Mouse (Mus musculus): ENCODE results near the gene Parp8. TPM values are rescaled to one million over a fixed set of nuclear protein-coding genes. Genes with fewer than 3 reads are reported as not detected.
"Not testable (repeated sequence)": the region's sequence is repeated elsewhere in the genome, so short reads cannot be mapped to it uniquely, and the experiment has no call there.

Gene Parp8
- total RNA-seq, 2 experiments from 2014 or later, result 30.1 to 31.2 TPM

DNA sequence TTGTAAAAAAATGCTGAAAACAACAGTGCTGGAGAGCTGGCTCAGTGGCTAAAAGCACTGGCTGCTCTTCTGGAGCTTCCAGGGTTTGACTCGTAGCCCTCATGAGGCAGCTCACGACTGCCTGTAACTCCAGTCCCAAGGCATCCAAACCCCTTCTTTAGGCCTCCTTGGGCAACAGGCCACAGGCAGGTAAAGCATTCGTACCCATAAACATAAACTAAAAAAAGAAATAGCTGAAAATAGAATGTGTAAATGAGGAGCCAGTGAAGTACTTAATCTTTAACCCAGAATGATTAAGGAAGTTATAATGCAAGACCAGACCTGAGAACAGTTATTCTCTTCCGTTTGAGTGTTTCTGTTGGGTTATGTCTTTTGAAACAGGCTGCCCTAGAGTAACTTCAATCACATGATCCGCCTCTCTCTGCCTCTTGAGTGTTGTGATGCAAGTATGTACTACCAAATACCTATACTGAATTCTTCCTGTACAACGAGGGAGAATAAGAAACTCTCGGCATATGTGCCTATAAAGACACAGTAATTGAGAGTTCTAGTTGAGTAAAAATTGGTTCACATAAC lies 53.2 kb downstream of the Parp8 start:
- DNase-seq (ENCODE audit: low spot score in 2 of 2), result no peak
- intact Hi-C loops (cut with DNase I), result no loop called here

DNA sequence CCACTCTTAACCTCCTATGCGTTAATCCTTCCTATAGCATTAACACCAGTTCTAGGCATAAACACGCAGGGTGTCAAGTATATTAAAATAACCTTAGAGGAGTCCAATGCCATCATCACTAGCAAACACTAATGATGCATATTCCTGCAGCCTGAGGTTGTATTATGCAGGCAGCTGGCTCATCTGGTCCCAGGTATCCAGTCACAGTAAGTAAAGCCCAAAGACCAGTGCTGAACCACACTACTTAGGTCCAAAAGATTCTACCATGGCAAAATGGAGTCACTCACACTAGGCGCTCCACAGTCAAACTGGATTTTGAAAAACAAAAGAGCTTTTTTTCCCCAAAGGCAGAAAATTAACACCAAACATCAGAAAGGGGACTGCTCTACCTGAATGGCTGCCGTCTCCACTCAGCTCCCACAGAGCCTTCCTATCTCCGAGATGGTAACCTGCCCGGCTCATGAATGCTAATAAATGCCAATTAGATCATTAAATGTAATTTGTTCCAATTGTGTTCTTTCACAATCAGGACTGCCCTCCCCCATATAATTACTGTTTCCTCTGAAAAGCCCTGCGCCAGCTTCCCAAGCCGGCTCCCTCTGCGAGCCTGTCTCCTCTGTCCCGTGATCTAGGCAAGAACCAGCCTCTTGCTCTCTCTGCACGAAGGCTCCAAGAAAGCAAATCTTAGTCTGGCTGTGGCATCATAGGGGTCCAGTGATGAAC lies 54.5 kb downstream of the Parp8 start:
- DNase-seq (ENCODE audit: low spot score in 2 of 2), result no peak
- intact Hi-C loops (cut with DNase I), result no loop called here

DNA sequence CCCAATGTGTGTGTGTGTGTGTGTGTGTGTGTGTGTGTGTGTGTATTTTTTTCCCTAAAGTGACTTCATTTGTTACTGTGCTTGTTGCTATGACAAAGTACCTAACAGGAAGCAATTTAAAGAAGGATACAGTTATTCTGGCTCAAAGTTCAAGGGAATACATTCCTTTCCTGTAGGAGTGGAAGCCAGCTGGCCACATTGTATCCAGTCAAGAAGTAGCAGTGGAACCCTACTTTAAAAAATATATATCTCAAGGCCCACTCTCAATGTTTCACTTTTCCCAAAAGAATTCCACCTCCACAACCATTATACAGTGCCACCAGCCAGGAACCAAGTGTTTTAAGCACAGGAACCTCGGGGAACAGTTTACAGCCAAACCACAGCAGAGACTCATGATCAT lies 55.7 kb downstream of the Parp8 start:
- no peak for DNase-seq (ENCODE audit: low spot score in 2 of 2)
- intact Hi-C loops (cut with DNase I), result no loop called here

DNA sequence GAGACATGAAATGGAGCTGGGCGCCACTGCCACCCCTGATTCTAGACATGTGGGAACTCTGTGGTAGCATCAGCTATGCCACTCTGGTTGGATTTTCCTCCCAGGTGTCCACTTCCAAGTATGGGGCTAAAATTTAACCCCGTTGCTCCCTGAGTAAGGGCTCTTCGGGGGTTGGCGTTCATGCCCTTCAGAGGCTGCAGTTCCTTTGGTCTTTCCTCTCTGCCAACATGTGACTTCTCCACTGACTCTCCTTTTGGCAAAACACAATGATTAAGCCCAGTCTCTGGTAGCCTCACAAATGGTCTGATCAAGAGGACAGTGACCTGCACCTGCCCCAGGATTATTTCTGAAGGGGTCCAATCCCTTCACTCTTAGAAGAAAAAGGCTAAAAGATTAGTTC lies 56.4 kb downstream of the Parp8 start:
- no peak for DNase-seq (ENCODE audit: low spot score in 2 of 2)
- intact Hi-C loops (cut with DNase I), result no loop called here

DNA sequence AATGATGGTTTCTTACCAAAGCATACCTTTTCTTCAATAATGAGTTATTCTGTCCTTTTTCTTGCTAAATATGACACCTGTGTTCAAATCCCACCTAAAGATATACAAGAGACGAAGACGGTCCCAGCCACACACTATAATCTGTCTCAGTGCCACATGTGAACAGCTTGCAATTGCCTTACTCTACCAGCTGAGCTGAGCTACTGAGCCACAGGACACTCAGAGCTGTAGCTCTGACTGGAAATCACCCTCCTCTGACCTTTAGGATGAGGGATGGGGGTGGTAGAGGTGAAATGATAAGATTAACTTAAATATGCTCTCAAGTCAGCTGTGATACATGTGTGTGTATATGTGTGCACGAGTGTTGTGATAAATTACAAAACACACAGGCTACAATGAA lies 57.9 kb downstream of the Parp8 start:
- DNase-seq (ENCODE audit: low spot score in 2 of 2), result no peak
- intact Hi-C loops (cut with DNase I), result no loop called here

DNA sequence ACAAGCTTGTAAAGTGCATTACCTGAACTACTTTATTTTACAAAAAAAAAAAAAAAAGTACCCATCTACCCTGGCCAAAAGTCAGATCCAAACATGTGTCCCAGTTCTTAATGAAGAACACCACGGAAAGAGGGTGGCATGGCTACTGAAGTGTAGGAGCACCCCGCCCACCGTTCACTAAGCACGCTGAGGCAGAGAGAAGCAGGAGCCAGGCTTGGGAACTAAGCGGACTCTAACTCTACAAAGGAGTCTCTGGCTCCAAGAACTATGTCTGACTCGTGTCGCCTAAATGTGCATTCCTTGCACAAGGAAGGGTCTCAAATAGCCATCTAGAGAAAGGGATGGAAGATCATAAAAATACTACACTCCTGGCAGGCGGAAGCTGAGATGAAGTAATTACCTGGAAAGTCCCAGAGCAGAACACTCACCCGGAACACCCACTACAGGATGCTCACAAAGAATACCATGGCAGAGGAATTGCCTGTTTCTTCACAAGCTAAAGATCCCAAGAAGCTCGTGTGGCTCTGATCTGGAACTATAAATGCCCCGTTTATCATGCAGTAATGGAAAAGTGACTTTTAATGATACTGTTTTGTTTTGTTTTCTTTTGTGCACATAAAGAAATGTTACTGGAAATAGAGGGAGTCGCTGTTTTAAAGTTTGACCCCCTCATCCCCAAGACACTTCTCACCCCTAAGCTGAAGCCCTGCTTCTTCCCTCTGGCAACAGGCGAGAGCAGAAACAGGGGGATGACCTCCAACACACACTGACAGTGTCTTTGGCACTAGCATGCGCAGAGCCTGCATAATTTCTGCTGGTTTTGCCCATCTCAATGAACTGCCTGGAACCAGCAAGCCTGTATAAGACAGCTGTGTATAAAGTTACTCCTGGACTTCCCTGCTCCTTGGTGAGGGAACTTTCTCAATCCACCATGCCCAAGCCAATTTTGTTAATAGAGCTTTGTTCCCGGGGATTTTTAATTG lies 62.6 kb downstream of the Parp8 start:
- DNase-seq (ENCODE audit: low spot score in 2 of 2), result no peak
- intact Hi-C loops (cut with DNase I), result no loop called here

DNA sequence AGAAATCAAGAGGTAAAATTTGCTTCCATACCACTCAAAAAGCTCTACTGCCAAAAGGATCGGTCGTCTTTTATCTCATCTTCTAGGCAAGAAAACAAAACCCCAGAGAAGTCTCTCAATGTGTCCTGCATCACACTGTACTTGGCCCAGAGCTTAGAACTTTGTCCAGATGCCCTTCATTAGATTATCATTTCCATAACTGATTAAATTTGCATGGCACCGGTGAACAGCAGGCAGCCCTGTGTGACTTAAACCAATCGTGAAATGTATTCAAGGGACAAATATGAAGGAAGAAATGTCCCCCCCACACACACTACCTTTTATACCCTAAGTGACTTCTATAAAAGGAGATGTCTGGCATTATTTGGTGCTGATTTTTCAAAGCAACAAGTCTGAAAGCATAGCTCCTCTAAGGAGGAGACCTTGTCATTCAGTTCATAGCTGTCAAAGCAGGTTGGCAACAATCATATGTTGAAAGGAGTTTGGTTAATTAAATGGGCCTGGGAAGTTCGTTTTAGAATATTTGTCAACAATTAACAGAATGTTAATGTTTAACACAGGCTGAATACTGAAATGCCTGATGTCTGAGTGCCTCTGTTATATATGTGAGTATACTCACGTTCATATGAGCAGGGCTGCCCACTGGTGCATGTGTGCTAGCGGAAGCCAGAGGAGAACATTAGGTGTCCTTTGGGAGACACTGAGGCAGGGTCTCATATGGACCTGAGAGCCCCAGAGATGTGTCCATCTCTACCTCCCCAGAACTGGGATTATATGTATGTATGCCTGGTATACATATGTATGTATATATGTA lies 66.4 kb downstream of the Parp8 start:
- intact Hi-C loops (cut with DNase I), result no loop called here
- DNase-seq (ENCODE audit: low spot score in 2 of 2), result no peak

DNA sequence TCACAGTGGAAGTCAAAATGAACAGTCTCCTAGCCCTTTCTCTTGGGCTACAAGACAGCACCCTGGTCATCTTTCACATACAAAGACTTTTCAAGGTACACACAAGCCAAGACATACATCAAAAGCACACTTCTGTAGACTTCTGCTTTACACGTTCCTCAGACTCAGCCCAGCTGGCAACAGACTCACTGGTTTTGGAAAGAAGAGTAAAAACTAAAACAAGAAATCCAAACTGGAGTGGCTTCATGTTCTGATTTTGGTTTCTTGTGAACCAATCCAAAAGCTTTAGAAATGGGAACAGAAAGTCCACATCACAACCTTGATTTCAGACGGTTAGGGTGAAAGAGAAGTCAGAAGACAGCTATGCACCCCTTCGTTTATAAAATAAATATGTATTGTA lies 67.8 kb downstream of the Parp8 start:
- intact Hi-C loops (cut with DNase I), result no loop called here
- DNase-seq (ENCODE audit: low spot score in 2 of 2), result no peak

DNA sequence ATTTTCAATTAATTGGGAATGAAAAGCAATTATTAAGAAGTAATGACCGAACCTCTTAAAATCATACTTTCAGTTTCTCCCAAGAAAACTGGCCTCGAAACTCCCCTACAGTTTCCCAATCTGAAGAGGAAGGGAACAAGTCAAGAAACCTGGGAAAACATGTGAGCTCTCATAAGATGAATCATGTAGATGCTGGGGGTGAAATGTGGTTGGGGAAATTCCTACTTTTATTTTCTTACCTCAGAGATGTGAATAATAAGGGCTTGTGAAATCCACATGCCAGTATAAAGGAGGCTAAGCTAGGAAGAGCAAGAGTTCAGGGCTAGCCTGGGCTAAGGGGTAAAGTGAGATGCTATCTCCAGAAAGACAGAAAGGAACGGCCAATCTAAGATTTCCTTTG lies 74.0 kb downstream of the Parp8 start:
- no peak for DNase-seq (ENCODE audit: low spot score in 2 of 2)
- intact Hi-C loops (cut with DNase I), result no loop called here

DNA sequence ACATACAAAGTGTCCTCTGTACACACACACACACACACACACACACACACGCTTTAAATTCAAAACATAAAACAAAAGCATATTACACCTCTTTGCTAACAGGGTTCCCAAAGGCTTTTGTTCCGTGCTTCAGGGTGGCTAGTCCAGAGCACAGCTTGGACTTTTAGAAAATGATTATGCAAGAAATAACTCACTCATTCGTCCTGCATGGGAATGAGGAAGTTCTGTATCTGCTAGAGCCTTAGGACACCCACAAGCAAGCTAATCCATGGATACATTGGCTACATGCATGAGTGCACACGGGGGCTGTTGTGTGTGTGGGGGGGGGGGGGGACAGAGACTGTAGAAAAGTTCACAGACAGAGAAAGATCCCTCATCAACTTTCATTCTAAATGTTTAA lies 75.8 kb downstream of the Parp8 start:
- no peak for DNase-seq (ENCODE audit: low spot score in 2 of 2)
- intact Hi-C loops (cut with DNase I), result no loop called here

DNA sequence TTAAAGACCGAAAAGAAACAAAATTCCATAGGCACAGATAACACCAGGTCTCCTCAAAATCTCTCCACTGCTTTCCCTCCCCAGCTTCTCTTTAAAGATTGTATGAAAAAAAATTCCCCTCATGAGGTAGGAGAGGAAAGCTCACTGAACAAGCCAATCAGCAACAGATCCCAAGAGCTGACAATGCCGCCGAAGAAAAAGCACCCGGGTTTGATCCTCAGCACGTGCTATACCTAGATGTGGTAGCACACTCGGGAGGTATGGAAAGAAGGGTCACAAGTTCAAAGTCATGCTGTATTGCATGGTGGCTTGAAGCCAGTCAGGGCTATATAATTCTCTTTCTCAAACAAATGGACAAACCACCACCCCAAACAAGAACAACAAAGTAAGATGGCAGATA lies 76.3 kb downstream of the Parp8 start:
- no peak for DNase-seq (ENCODE audit: low spot score in 2 of 2)
- intact Hi-C loops (cut with DNase I), result no loop called here

DNA sequence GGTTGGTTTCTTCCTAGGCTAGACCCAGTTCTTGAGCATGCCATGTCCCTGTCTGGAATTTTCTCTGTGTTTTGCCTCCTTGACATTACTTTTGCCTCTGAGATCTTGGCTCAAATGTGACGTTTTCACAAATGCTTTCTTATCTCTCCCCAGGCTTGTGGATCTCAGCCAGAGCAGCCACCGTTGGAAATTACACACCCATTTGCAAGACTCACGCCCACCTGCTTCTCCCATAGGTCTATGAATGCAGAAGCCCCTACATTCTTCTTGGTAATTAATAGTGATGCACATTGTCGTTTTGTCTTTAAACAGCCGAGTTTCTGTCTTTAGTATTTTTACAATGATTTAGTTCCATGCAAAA lies 77.1 kb downstream of the Parp8 start:
- intact Hi-C loops (cut with DNase I), result no loop called here
- DNase-seq (ENCODE audit: low spot score in 2 of 2), result no peak

DNA sequence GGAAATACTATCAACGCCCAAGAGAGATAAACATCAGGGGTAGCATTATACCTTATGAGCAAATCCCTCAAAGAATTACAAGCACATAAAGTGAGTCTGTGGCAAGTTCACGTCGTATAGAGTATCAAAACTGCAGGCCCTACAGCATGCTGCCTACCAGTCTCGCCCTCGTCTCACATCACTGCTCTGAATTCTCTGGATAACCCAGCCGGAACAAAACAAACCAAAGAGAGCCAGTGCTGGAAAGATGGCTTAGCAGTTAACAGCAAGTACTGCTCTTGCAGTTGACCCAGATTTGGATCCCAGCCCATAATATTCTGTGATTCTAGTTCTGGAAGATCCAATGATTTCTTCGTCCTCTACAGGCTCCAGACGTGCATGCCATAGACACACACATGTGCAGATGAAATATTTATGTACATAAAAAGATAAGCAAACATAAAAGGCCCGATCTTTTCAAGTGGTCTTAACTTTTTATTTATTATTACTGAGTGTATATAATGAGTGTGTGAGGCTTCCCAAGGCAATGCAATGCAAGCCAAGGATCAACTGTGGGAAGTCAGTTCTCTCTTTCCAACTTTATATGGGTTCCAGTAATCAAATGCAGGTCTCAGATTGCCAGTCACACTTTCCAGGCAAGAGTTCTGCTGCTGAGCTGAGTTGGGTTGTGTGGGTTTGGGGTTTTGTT lies 77.6 kb downstream of the Parp8 start:
- DNase-seq (ENCODE audit: low spot score in 2 of 2), result no peak
- intact Hi-C loops (cut with DNase I), result no loop called here

DNA sequence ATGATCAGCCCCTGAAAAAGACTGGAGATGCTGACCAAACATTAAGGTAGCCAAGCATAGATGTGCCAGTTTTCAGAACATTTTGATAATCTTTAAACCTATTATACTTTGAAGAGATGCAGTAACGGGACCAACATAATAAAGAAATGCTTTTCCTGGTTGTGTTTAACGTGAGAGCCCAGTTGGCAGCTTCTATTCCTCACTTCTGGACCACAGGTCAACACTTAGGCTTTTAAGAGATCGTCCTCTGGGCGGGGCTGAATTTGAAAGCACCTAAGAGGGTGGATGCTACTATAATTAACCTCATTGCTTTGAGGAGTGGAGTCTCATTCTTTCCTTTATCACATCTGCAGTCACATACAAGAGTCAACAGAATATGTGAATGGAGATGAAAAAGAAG lies 78.8 kb downstream of the Parp8 start:
- DNase-seq (ENCODE audit: low spot score in 2 of 2), result no peak
- intact Hi-C loops (cut with DNase I), result no loop called here

DNA sequence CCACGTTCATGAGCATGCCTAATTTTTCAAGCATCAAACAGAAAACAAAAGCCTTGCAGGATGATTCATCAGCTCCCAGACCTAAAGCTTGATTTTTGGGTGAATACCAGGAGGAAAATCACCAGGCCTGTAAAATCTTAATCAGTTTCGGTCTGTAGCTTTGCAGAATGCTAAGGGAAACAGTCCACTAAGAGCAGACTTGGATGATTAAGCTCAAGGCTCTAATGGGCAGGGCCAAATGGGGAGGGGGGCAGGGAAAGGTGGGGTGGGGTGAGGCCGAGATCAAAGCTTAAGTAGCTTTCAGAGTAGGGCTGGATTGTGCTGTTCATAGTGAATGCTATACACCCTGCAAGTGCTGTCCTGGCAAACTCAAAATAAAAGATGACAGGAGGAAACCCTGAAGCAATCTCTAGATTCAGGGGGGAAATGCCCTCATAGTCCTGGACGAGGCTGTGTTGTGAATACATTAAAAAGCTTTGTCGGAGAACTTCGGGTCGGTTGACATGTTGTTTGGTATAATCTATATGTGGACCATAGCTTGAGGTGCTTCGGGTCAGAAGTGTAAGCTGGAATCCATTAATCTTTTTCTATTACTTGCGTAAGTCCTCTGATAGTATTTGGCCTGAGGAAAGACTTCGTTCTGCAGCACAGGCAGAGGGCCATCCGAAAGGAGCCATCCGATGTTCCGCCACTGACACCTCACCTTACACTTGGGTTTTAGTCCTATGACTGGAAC lies 83.9 kb downstream of the Parp8 start:
- intact Hi-C loops (cut with DNase I), result no loop called here

DNA sequence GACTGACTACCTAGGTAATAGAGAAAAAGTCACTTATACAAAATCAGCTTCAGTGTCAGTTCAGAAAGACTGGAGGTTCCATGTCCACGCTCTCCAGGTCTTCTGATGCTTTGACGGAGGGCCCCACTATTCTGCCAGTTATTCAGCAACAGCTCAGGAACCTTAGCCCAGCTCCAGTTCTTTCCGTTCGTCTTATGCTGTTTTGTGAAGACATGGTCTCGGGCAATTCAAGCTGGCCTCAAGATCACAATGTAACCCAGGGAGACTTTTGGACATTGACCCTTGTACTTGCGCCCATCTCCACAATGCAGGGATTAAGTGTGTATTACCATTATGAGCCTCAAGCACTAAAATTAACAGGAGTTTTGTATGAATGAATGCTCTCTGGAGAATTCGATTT lies 84.6 kb downstream of the Parp8 start:
- intact Hi-C loops (cut with DNase I), result no loop called here
- DNase-seq (ENCODE audit: low spot score in 2 of 2), result no peak

More for the DNA sequence above, 83.9 kb downstream of the Parp8 start:
- DNase-seq (ENCODE audit: low spot score in 2 of 2), result no peak

DNA sequence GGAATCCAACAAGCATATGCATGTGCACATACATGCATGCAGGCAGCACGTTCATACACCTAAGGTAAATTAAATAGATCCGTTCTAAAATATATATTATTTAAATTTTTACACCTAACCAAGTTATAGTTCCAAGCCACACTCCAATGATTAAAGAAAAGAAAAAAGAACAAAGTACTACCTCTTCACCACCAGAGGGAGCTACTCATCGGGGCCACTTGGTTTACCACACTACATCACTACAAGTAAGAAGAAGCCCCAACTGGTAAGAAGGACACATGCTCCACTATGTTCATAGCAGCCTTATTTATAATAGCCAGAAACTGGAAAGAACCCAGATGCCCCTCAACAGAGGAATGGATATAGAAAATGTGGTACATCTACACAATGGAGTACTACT lies 88.3 kb downstream of the Parp8 start:
- DNase-seq (ENCODE audit: low spot score in 2 of 2); intact Hi-C loops (cut with DNase I): not testable (repeated sequence)

DNA sequence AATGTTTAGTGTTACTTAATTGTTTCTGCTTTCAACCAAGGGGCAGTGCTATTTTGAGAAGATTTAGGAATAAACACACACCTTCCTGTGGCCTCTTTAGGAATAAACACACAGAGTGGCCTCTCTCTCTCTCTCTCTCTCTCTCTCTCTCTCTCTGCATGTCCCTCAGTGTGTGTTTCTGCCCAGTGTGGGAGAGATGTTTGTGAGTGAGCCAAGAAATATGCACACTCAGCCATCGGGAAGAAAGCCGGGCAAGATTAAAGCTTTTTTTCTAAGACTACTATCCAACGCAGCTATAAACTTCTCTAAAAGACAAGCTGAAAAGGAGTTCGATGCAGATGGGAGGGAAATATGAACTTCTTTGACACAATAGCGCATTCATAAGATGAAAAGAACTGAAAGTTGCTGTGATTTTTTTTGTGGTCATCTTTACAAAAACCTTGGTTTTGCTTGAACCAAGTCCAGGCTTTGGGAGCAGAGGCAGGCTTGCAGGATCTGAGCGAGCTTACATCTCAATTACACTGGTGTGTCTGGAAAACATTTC lies 107.9 kb downstream of the Parp8 start:
- no peak for DNase-seq (ENCODE audit: low spot score in 2 of 2)
- intact Hi-C loops (cut with DNase I), result no loop called here
